Mouse (Mus musculus) forebrain, postnatal 0 days (tissue): ENCODE results near the gene Dlgap1. TPM values are rescaled to one million over a fixed set of nuclear protein-coding genes. Genes with fewer than 3 reads are reported as not detected.

Source experiments
- ATAC-seq: fragments of 200-750 bp; cut with Nextera tagmentation; 2 replicates; pipeline ENCODE4 v1.8.0; 2017; ENCODE audit warnings: mild to moderate bottlenecking, moderate library complexity
- DNase-seq: peaks from one replicate; pipeline ENCODE4 v3.0.0-alpha.2; 2015
- H3K27ac ChIP-seq: fragments of 300-500 bp; sonication (generic); 2 replicates; pipeline ENCODE4 v1.5.1; 2014; ENCODE audit warnings: low read depth, mild to moderate bottlenecking, antibody characterized with exemption, low read length, moderate library complexity, mixed read lengths
- H3K27me3 ChIP-seq: fragments of 300-500 bp; sonication (generic); 2 replicates; pipeline ENCODE4 v1.6.1; 2014; ENCODE audit warnings: mild to moderate bottlenecking, low read length, mixed read lengths; ENCODE audit not compliant: insufficient read depth
- H3K36me3 ChIP-seq: fragments of 300-500 bp; sonication (generic); 2 replicates; pipeline ENCODE4 v1.6.1; 2014; ENCODE audit warnings: mild to moderate bottlenecking, moderate library complexity; ENCODE audit not compliant: insufficient read depth
- H3K4me1 ChIP-seq: fragments of 300-500 bp; sonication (generic); 2 replicates; pipeline ENCODE4 v1.6.1; 2014; ENCODE audit warnings: antibody characterized with exemption; ENCODE audit not compliant: insufficient read depth
- H3K4me2 ChIP-seq: fragments of 300-500 bp; sonication (generic); 2 replicates; pipeline ENCODE4 v1.6.1; 2014; ENCODE audit warnings: low read depth, mild to moderate bottlenecking, moderate library complexity
- H3K4me3 ChIP-seq: fragments of 300-500 bp; sonication (generic); 2 replicates; pipeline ENCODE4 v1.5.1; 2014; ENCODE audit warnings: low read depth, low read length, mixed read lengths
- H3K9ac ChIP-seq: fragments of 300-500 bp; sonication (generic); 2 replicates; pipeline ENCODE4 v1.6.1; 2014; ENCODE audit warnings: mild to moderate bottlenecking
- H3K9me3 ChIP-seq: fragments of 300-500 bp; sonication (generic); 2 replicates; pipeline ENCODE4 v1.6.1; 2016; ENCODE audit warnings: low read length
- CTCF ChIP-seq: sonication (generic); IDR thresholded peaks from 2 replicates; pipeline ENCODE4 v1.5.1; 2016; ENCODE audit warnings: antibody characterized with exemption, control low read depth, low read depth
- WGBS: fragments of 180-500 bp; shearing (Covaris S2); extraction: QIAGEN DNeasy Blood & Tissue Kit; methylation state at CpG from one replicate; pipeline ENCODE4 v1.1.7; 2014; 5-methylcytosine and 5-hydroxymethylcytosine counted together
- polyA plus RNA-seq: library from polyadenylated mRNA; unstranded; fragments of >200 nt; fragmentation: Nextera tagmentation; extraction: Ambion mirVana; gene quantifications from 2 replicates; pipeline ENCODE4 v1.2.1, GENCODE M21; 2015
- total RNA-seq: library from RNA; depleted of rRNA; stranded (reverse); fragments of >200 nt; gene quantifications from 2 replicates; pipeline ENCODE4 v1.2.3, GENCODE M21; 2014

Gene Dlgap1
- total and polyA plus RNA-seq, 2 experiments from 2014 or later = 44.8 to 105 TPM

DNA sequence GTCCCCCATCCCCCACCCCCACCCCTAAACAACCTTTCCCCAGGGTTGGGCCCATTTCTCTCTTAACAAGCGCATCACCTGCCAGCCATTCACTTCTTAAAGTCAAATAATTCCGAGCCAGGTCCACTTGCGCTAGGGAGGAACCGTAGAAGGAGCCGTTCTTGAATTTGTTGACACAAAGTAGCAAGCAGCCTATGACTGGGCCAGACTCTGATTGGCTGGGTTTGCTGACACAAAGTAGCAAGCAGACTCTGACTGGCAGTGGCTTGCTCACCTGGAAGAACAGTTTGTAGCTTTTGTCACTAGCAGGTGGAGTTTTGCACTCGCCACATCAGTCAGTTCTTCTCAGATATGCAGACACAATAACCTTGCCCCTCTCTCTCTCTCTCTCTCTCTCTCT is 695.1 kb downstream of the Dlgap1 start:
- DNase-seq (no peak), ATAC-seq (no peak)
- Histone ChIP-seq H3K27me3 (no peaks in the 10 kb centered on the region), H3K36me3 (no peaks in the 10 kb centered on the region), H3K27ac (no peak overlapping the region), H3K4me1 (no peaks in the 10 kb centered on the region), H3K4me3 (no peak overlapping the region), H3K4me2 (no peak overlapping the region), H3K9me3 (no peaks in the 10 kb centered on the region), H3K9ac (no peak overlapping the region)
- TF ChIP-seq CTCF = no peak
- WGBS = 91% methylated on average over 6 of the region's 6 CpGs

DNA sequence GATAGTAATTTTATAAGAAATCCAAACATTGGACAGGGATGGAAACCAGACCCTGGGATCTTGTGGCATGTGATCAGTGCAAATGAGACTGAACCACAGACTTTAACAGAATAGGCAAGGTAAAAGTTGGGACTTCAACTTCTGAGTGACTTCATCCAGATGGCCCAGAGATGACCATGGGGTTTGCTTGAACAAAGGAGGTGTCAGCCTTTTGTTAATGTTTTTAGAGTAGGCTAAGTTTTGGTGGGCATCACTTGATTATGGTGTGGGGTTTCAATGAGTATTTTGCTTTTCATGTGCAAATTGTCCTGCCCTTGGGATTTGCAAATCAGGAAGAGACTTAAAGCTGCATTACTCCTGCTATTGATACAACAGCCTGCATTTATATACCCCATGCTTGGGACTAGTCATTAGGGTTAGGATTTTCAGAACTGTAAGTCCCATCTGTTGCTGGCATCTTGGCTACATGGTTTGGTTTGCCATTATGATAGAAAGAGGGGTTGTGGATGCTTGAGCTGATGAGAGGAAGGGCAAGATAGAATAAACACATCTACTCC is 695.7 kb downstream of the Dlgap1 start:
- DNase-seq (no peak), ATAC-seq (no peak)
- Histone ChIP-seq H3K4me3 (no peak overlapping the region), H3K27me3 (no peaks in the 10 kb centered on the region), H3K9ac (no peak overlapping the region), H3K4me2 (no peak overlapping the region), H3K9me3 (no peaks in the 10 kb centered on the region), H3K4me1 (no peaks in the 10 kb centered on the region), H3K36me3 (no peaks in the 10 kb centered on the region), H3K27ac (no peak overlapping the region)
- TF ChIP-seq CTCF = no peak

DNA sequence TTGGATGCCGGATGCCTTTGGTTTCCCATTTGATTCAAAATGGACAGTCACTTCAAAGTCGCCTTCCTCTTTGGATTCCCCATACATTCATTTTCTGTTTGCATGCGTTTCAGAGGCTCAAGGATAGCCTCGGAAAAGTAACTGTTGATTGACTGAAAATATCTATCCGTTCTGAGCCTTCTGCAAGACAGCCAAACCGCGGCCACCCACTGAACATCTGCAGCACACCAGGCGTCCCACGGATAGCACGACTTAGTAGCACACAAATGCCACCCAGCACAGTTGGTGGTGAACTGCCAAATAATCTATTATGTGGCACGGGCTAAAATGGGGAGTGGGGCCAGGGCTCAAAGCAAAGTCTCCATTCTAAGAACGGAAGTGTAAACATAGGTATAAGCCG is 705.1 kb downstream of the Dlgap1 start:
- no peak overlapping the region for H3K27ac ChIP-seq
- no peak overlapping the region for H3K9ac ChIP-seq
- H3K4me1 ChIP-seq = no peaks in the 10 kb centered on the region
- WGBS = 90% methylated on average over 13 of the region's 13 CpGs
- TF ChIP-seq CTCF = no peak
- DNase-seq (no peak), ATAC-seq (no peak)
- H3K4me3 ChIP-seq = no peak overlapping the region
- H3K27me3 ChIP-seq = no peaks in the 10 kb centered on the region
- peaks cover 4% of the 10 kb centered on the region; the same call in 1 of the 2 replicates for H3K36me3 ChIP-seq
- H3K4me2 ChIP-seq = no peak overlapping the region
- H3K9me3 ChIP-seq = no peaks in the 10 kb centered on the region

DNA sequence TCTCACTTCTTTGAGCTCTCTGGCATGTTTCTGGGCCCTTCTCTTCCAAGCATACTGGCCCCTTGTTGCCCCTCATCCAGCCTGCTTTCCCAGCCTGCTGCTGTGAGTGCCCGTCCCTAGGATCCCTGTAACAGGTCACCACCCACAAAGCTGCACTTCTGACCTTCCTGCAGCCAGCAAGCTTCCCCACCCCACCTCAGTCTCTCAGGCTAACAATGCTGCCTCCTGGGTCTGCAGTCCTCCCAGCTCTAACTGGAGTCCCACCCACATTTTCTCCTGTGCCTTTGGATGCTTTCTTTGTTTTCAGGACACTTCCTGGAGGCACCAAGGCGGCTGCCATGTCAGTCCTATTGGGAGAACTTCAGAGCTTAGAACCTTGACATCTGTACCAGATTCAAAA is 707.6 kb downstream of the Dlgap1 start:
- 47% methylated on average over 2 of the region's 2 CpGs for WGBS
- H3K27ac ChIP-seq = no peak overlapping the region
- no peak overlapping the region for H3K4me3 ChIP-seq
- no peaks in the 10 kb centered on the region for H3K9me3 ChIP-seq
- TF ChIP-seq CTCF = no peak
- no peak overlapping the region for H3K9ac ChIP-seq
- no peak overlapping the region for H3K4me2 ChIP-seq
- H3K36me3 ChIP-seq = peaks cover 4% of the 10 kb centered on the region; the same call in 1 of the 2 replicates
- H3K27me3 ChIP-seq = no peaks in the 10 kb centered on the region
- ATAC-seq = no peak
- DNase-seq = no peak
- no peaks in the 10 kb centered on the region for H3K4me1 ChIP-seq

DNA sequence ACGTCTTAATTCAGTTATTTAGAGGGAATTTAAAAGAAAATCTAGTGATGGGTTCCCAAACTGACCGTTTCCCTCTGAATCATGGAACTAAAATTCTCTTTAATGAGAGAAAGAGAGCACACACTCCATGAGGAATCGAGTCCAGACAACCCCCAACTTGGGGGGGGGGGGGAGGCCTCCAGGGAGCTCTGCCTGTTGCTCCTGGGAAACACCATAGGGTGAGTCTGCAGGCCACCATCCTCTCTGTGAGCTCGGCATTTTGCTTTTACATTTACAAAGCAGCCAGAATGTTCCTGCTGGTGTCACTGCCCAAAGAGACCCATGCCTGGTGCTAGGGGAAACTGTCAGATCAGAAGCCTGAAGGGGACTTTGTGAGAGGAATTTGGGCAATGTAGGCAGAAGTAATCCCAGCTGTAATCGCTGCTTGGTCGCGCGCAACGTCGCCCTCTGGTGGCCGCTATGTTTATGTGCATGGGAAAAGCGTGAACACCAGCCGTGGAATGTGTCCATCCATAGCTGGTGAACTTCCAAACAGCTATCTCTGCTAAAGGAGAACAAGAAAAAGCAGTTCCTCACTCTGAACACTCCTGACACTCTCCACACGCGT is 714.8 kb downstream of the Dlgap1 start:
- Histone ChIP-seq H3K4me1 (no peaks in the 10 kb centered on the region), H3K4me3 (no peak overlapping the region), H3K27ac (no peak overlapping the region), H3K9me3 (no peaks in the 10 kb centered on the region), H3K4me2 (no peak overlapping the region), H3K9ac (no peak overlapping the region), H3K27me3 (no peaks in the 10 kb centered on the region), H3K36me3 (no peaks in the 10 kb centered on the region)
- DNase-seq (peak; percentile 86), ATAC-seq (peak; percentile 72)
- TF ChIP-seq CTCF = peak; percentile 95
- 13% methylated on average over 15 of the region's 15 CpGs for WGBS

DNA sequence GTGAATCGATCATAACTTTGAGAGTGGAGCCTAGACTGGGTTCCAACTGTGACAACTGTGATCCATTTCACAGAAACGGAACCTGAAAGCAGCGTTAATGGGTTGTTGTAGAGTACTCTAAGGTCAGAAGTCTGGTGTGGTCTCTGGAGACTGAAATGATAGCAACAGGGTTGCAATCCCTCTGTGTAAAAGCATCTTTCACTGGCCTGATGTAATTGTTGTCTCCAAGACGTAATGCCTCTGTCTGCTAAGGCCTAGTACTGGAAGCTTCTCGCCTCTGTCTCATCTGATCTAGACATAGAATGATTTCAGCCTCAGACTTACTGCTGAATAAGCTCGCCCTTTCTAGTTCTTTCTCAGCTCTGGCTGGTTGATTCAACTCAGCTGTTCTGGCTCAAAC is 721.3 kb downstream of the Dlgap1 start:
- no peaks in the 10 kb centered on the region for H3K27me3 ChIP-seq
- H3K4me1 ChIP-seq = no peaks in the 10 kb centered on the region
- TF ChIP-seq CTCF = no peak
- DNase-seq (no peak), ATAC-seq (no peak)
- H3K4me2 ChIP-seq = no peak overlapping the region
- H3K9ac ChIP-seq = no peak overlapping the region
- WGBS = 90% methylated on average over 6 of the region's 6 CpGs
- no peak overlapping the region for H3K4me3 ChIP-seq
- no peaks in the 10 kb centered on the region for H3K36me3 ChIP-seq
- H3K9me3 ChIP-seq = no peaks in the 10 kb centered on the region
- H3K27ac ChIP-seq = no peak overlapping the region

DNA sequence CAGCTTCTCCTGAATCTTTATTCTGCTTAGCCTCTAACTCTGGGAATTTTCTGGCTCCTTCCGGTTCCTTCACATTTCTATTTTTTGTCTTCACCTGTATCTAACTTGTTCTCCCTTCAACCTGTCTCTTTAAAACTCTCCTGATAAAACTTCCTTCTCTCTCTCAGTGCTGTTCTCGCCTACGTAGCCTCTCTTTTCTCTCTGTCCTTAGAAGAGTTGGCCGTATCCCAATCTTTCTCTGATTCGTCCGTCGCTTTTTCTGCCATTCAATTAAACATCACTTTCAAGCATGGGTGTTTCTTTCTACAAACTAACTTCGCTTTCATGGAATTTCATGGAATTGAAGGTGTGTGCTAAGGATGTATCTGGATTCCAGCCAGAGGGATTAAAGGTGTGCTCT is 721.7 kb downstream of the Dlgap1 start:
- H3K36me3 ChIP-seq = no peaks in the 10 kb centered on the region
- H3K4me2 ChIP-seq = no peak overlapping the region
- no peak overlapping the region for H3K4me3 ChIP-seq
- H3K4me1 ChIP-seq = no peaks in the 10 kb centered on the region
- DNase-seq (no peak), ATAC-seq (no peak)
- no peak overlapping the region for H3K27ac ChIP-seq
- H3K27me3 ChIP-seq = no peaks in the 10 kb centered on the region
- no peak for TF ChIP-seq CTCF
- H3K9me3 ChIP-seq = no peaks in the 10 kb centered on the region
- WGBS = 72% methylated on average over 8 of the region's 8 CpGs
- no peak overlapping the region for H3K9ac ChIP-seq
